19 mouse cellular contexts compared by ENCODE assay signal in the genomic region with DNA sequence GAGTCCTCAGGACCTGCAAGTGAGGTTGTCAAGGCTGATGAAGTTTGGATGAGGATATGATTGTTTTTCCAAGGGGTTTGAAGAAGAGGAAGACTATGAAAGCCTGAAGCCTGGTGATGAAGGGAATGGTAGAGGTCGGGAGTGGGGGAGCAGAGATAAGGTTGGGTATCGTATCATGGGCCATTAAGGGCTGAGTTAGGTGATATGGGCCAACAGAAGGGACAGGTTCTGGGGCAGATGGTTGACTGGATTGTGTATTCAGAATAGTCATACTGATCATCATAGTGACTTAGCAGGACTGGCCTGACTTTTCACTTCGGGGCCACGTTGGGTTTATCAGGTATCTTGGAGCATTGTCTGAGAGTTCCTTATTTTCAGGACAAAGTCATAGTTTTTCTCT. TPM values are rescaled to one million over a fixed set of nuclear protein-coding genes. Genes with fewer than 3 reads are reported as not detected.
"Had no signal": no experiment of that assay in that cellular context is flagged by ENCODE, and none has a peak within 500 bp of the region (broad histone marks: within the 10 kb centered on the region; RNA-seq: fewer than 3 reads in every experiment).

No protein-coding gene starts in this region.

- DNase-seq: kidney, adult 11 months; kidney, adult 9 months; kidney, postnatal 10 days; left cerebral cortex, postnatal 4 days; lung, adult 2 months; retina, postnatal 1 day; right cerebral cortex, postnatal 14 days; thymus, postnatal 36 days had no signal

- H3K27me3 ChIP-seq: megakaryocyte, embryonic 14.5 days; neural tube, embryonic 13.5 days; stomach, embryonic 15.5 days had no signal

- H3K9ac ChIP-seq: midbrain, embryonic 12.5 days; neural tube, embryonic 13.5 days; stomach, embryonic 15.5 days had no signal

- H3K4me3 ChIP-seq: midbrain, embryonic 12.5 days; neural tube, embryonic 13.5 days; stomach, embryonic 15.5 days had no signal

- H3K4me1 ChIP-seq: neural tube, embryonic 13.5 days had no signal

- H3K36me3 ChIP-seq: midbrain, embryonic 12.5 days; neural tube, embryonic 13.5 days; stomach, embryonic 15.5 days had no signal

- H3K4me2 ChIP-seq: midbrain, embryonic 12.5 days; neural tube, embryonic 13.5 days; stomach, embryonic 15.5 days had no signal

- H3K9me3 ChIP-seq: megakaryocyte, embryonic 14.5 days; midbrain, embryonic 12.5 days; neural tube, embryonic 13.5 days; stomach, embryonic 15.5 days had no signal

- ATAC-seq: lung, postnatal 0 days; midbrain, embryonic 16.5 days had no signal

- H3K27ac ChIP-seq: midbrain, embryonic 12.5 days; neural tube, embryonic 13.5 days; stomach, embryonic 15.5 days had no signal

RNA-seq across cellular contexts. Expression of gene Gm49369, which starts 13.0 kb away (rescaled TPM):
- polyA plus RNA-seq: large intestine, adult 2 months; midbrain, embryonic 12.5 days; spleen, adult 2 months had no signal

RNA-seq across cellular contexts. Expression of gene Syt8, which starts 39.2 kb away (rescaled TPM):
- total RNA-seq: layer of hippocampus, postnatal 14 days; left cerebral cortex, adult 18-20 months; left cerebral cortex, postnatal 10 days; left cerebral cortex, postnatal 4 days had no signal
- polyA plus RNA-seq: midbrain, embryonic 16.5 days; neural tube, embryonic 13.5 days had no signal

RNA-seq across cellular contexts. Expression of gene Tnni2, which starts 46.1 kb away (rescaled TPM):
- total RNA-seq: left cerebral cortex, postnatal 4 days had no signal
